Mouse (Mus musculus): Measurements from ENCODE around the gene Gal3st1. TPM values are rescaled to one million over a fixed set of nuclear protein-coding genes. Genes with fewer than 3 reads are reported as not detected.

The Gal3st1 gene
- total and polyA plus RNA-seq, 3 experiments = 0.07 to 0.12 TPM; not detected in 1

- Histone ChIP-seq H3K4me3 (ENCODE audit: control insufficient read depth in 1 of 2, insufficient read depth in 1 of 2, low read depth in 2 of 2, low read length in 2 of 2) (no peak overlapping the region), H3K36me3 (ENCODE audit: control insufficient read depth in 1 of 2, insufficient read depth in 2 of 2, low read length in 2 of 2) (no peaks in the 10 kb centered on the region), H3K79me2 (ENCODE audit: control insufficient read depth, insufficient read depth, low read length, poor library complexity) (no peaks in the 10 kb centered on the region), H3K9me3 (replicated peaks; ENCODE audit: insufficient read depth, low read length) (no peaks in the 10 kb centered on the region), H3K4me1 (ENCODE audit: control insufficient read depth in 1 of 2, insufficient read depth in 2 of 2, low read length in 2 of 2) (no peaks in the 10 kb centered on the region), H3K9ac (ENCODE audit: control insufficient read depth, low read depth, low read length, poor library complexity, severe bottlenecking) (no peak overlapping the region), H3K27me3 (ENCODE audit: control insufficient read depth in 1 of 2, insufficient read depth in 2 of 2, low read length in 2 of 2) (no peaks in the 10 kb centered on the region; a peak in 1 of 4 replicates), H3K27ac (ENCODE audit: control insufficient read depth, low read depth, low read length) (no peak overlapping the region)
- TF ChIP-seq CHD2 (IDR thresholded peaks at IDR 0.05; ENCODE audit: low read length) = no peak
- no peak for TF ChIP-seq TCF12 (IDR thresholded peaks at IDR 0.05; ENCODE audit: low read depth, low read length)
- no peak for TF ChIP-seq ZNF384 (IDR thresholded peaks at IDR 0.05; ENCODE audit: low read depth, low read length)
- TF ChIP-seq RAD21 (IDR thresholded peaks at IDR 0.05; ENCODE audit: low read depth, low read length) = peak; percentile 80
- TF ChIP-seq SMC3 (IDR thresholded peaks at IDR 0.05; ENCODE audit: low read depth, low read length) = peak; percentile 95
- peak; percentile 34; the same call in 1 of the 2 replicates for TF ChIP-seq JUND (IDR thresholded peaks at IDR 0.05; ENCODE audit: low read depth, low read length)
- no peak for TF ChIP-seq TAL1 (IDR thresholded peaks at IDR 0.05; ENCODE audit: low read length)
- no peak for TF ChIP-seq EP300 (IDR thresholded peaks at IDR 0.05; ENCODE audit: low read depth in 1 of 2, low read length in 2 of 2)
- no peak for TF ChIP-seq GABPA (IDR thresholded peaks at IDR 0.05; ENCODE audit: low read depth, low read length)
- no peak for TF ChIP-seq TBP (IDR thresholded peaks at IDR 0.05; ENCODE audit: low read depth, low read length)
- peak; percentile 79 for TF ChIP-seq ZC3H11A (IDR thresholded peaks at IDR 0.05; ENCODE audit: low read depth, low read length)
- no peak for TF ChIP-seq POLR2AphosphoS5 (IDR thresholded peaks at IDR 0.05; ENCODE audit: borderline replicate concordance, low read depth, low read length)
- peak; percentile 88 to 97 (median 95) for TF ChIP-seq CTCF (IDR thresholded peaks at IDR 0.05 in 2 of 3, conservative IDR thresholded peaks at IDR 0.05 in 1 of 3; ENCODE audit: control insufficient read depth in 1 of 3, insufficient read depth in 1 of 3, low read depth in 2 of 3, low read length in 3 of 3, poor library complexity in 1 of 3, severe bottlenecking in 1 of 3)
- no peak for TF ChIP-seq MAFK (IDR thresholded peaks at IDR 0.05; ENCODE audit: borderline replicate concordance, low read depth, low read length)
- TF ChIP-seq NRF1 (IDR thresholded peaks at IDR 0.05; ENCODE audit: insufficient read depth, low read depth, low read length, poor library complexity, severe bottlenecking) = peak; percentile 15; the same call in 1 of the 2 replicates
- DNase-seq (ENCODE audit: low read depth, low spot score) = peak; percentile 83
Observed at GRCm38 (mm10) chr11:4001603-4002002, 18.2 kb downstream of the Gal3st1 start.

GRCm38 (mm10) chr11:4005220-4005805, 21.9 kb downstream of the Gal3st1 start:
- DNase-seq (ENCODE audit: low read depth, low spot score) = no peak
- Histone ChIP-seq H3K9me3 (replicated peaks; ENCODE audit: insufficient read depth, low read length) (no peaks in the 10 kb centered on the region), H3K4me3 (ENCODE audit: control insufficient read depth in 1 of 2, insufficient read depth in 1 of 2, low read depth in 2 of 2, low read length in 2 of 2) (no peak overlapping the region), H3K9ac (ENCODE audit: control insufficient read depth, low read depth, low read length, poor library complexity, severe bottlenecking) (no peak overlapping the region), H3K27ac (ENCODE audit: control insufficient read depth, low read depth, low read length) (no peak overlapping the region), H3K4me1 (ENCODE audit: control insufficient read depth in 1 of 2, insufficient read depth in 2 of 2, low read length in 2 of 2) (peaks cover 0 to 10% of the 10 kb centered on the region in 2 experiments; a peak in 2 of 4 replicates), H3K27me3 (ENCODE audit: control insufficient read depth in 1 of 2, insufficient read depth in 2 of 2, low read length in 2 of 2) (no peaks in the 10 kb centered on the region; a peak in 1 of 4 replicates), H3K79me2 (ENCODE audit: control insufficient read depth, insufficient read depth, low read length, poor library complexity) (no peaks in the 10 kb centered on the region), H3K36me3 (ENCODE audit: control insufficient read depth in 1 of 2, insufficient read depth in 2 of 2, low read length in 2 of 2) (peaks cover 0 to 2% of the 10 kb centered on the region in 2 experiments; a peak in 1 of 4 replicates)
- TF ChIP-seq MXI1 (IDR thresholded peaks at IDR 0.05; ENCODE audit: low read depth, low read length) (no peak), NRF1 (IDR thresholded peaks at IDR 0.05; ENCODE audit: insufficient read depth, low read depth, low read length, poor library complexity, severe bottlenecking) (no peak), RAD21 (IDR thresholded peaks at IDR 0.05; ENCODE audit: low read depth, low read length) (no peak), MAX (IDR thresholded peaks at IDR 0.05; ENCODE audit: low read length) (peak; percentile 65), ETS1 (IDR thresholded peaks at IDR 0.05; ENCODE audit: low read depth, low read length) (no peak), GATA1 (IDR thresholded peaks at IDR 0.05; ENCODE audit: low read depth, low read length) (no peak), POLR2AphosphoS2 (IDR thresholded peaks at IDR 0.05; ENCODE audit: low read length) (no peak), CTCF (IDR thresholded peaks at IDR 0.05 in 2 of 3, conservative IDR thresholded peaks at IDR 0.05 in 1 of 3; ENCODE audit: control insufficient read depth in 1 of 3, insufficient read depth in 1 of 3, low read depth in 2 of 3, low read length in 3 of 3, poor library complexity in 1 of 3, severe bottlenecking in 1 of 3) (no peak), USF1 (IDR thresholded peaks at IDR 0.05; ENCODE audit: low read depth, low read length) (peak; percentile 81), JUND (IDR thresholded peaks at IDR 0.05; ENCODE audit: low read depth, low read length) (no peak), CHD1 (IDR thresholded peaks at IDR 0.05; ENCODE audit: low read depth, low read length) (no peak), BHLHE40 (IDR thresholded peaks at IDR 0.05; ENCODE audit: borderline replicate concordance, low read depth, low read length) (no peak), USF2 (IDR thresholded peaks at IDR 0.05; ENCODE audit: borderline replicate concordance in 1 of 2, insufficient read depth in 1 of 2, low read depth in 1 of 2, low read length in 2 of 2) (0 out of 4 replicates have a peak, but pooled peaks of 1 of the 2 experiments have one; percentile 41), MEF2A (IDR thresholded peaks at IDR 0.05; ENCODE audit: extremely low read depth, insufficient replicate concordance, low read depth, low read length, poor library complexity, severe bottlenecking) (no peak)
